Mouse (Mus musculus) midbrain, embryonic 14.5 days (tissue): ENCODE measurements around the gene Shisa9. TPM values are rescaled to one million over a fixed set of nuclear protein-coding genes. Genes with fewer than 3 reads are reported as not detected.

ENCODE experiments used
- ATAC-seq: fragments of 200-750 bp; cut with Nextera tagmentation; 2 replicates; pipeline ENCODE4 v1.8.0; 2017; ENCODE audit warnings: moderate number of reproducible peaks, moderate library complexity; ENCODE audit not compliant: low FRiP score, low TSS enrichment
- DNase-seq: peaks from one replicate; pipeline ENCODE4 v3.0.0-alpha.2; 2015
- H3K27ac ChIP-seq: fragments of 300-500 bp; sonication (generic); replicated peaks from 2 replicates; pipeline ENCODE4 v1.5.1; 2014; ENCODE audit warnings: mild to moderate bottlenecking, low read depth, low read length, moderate library complexity
- H3K27me3 ChIP-seq: fragments of 300-500 bp; sonication (generic); 2 replicates; pipeline ENCODE4 v1.6.1; 2014; ENCODE audit warnings: low read length, control low read depth, mixed read lengths; ENCODE audit not compliant: control insufficient read depth, insufficient read depth
- H3K36me3 ChIP-seq: fragments of 300-500 bp; sonication (generic); 2 replicates; pipeline ENCODE4 v1.6.1; 2014; ENCODE audit warnings: low read length, control low read depth; ENCODE audit not compliant: control insufficient read depth, insufficient read depth
- H3K4me1 ChIP-seq: fragments of 300-500 bp; sonication (generic); 2 replicates; pipeline ENCODE4 v1.6.1; 2014; ENCODE audit warnings: mild to moderate bottlenecking, antibody characterized with exemption, low read length, control low read depth; ENCODE audit not compliant: control insufficient read depth, insufficient read depth
- H3K4me2 ChIP-seq: fragments of 300-500 bp; sonication (generic); 2 replicates; pipeline ENCODE4 v1.6.1; 2014; ENCODE audit warnings: mild to moderate bottlenecking, low read length, moderate library complexity
- H3K4me3 ChIP-seq: fragments of 300-500 bp; sonication (generic); replicated peaks from 2 replicates; pipeline ENCODE4 v1.5.1; 2014; ENCODE audit warnings: low read depth, low read length
- H3K9ac ChIP-seq: fragments of 300-500 bp; sonication (generic); replicated peaks from 2 replicates; pipeline ENCODE4 v1.6.1; 2014; ENCODE audit warnings: mild to moderate bottlenecking, low read length, moderate library complexity
- H3K9me3 ChIP-seq: fragments of 300-500 bp; sonication (generic); 2 replicates; pipeline ENCODE4 v1.6.1; 2016; ENCODE audit warnings: low read length, control low read depth, mixed read lengths; ENCODE audit not compliant: control insufficient read depth
- WGBS: fragments of 180-500 bp; shearing (Covaris S2); extraction: QIAGEN DNeasy Blood & Tissue Kit; methylation state at CpG from one replicate; pipeline ENCODE4 v1.1.7; 2014; 5-methylcytosine and 5-hydroxymethylcytosine counted together
- polyA plus RNA-seq: library from polyadenylated mRNA; unstranded; fragments of >200 nt; fragmentation: Nextera tagmentation; extraction: Ambion mirVana; gene quantifications from 2 replicates; pipeline ENCODE4 v1.2.1, GENCODE M21; 2014

Gene Shisa9
- polyA plus RNA-seq, 1 experiment from 2014 or later: 11.3 TPM

- Histone ChIP-seq H3K4me2 (peak overlapping the region; percentile 95), H3K4me1 (peaks cover 12% of the 10 kb centered on the region; the same call in 1 of the 2 replicates), H3K36me3 (no peaks in the 10 kb centered on the region), H3K27ac (no peak overlapping the region), H3K9ac (peak overlapping the region; percentile 64), H3K27me3 (peaks cover 41% of the 10 kb centered on the region), H3K9me3 (no peaks in the 10 kb centered on the region), H3K4me3 (peak overlapping the region; percentile 58)
- under 1% methylated on average over 25 of the region's 25 CpGs for WGBS
- DNase-seq: peak; percentile 56
- no peak for ATAC-seq
Observed at GRCm38 (mm10) chr16:11983106-11983615, 752 bp upstream of the Shisa9 start.

- peak overlapping the region; percentile 95 for H3K4me2 ChIP-seq
- H3K9me3 ChIP-seq: no peaks in the 10 kb centered on the region
- H3K4me3 ChIP-seq: peak overlapping the region; percentile 58
- peak overlapping the region; percentile 55; the same call in 1 of the 2 replicates for H3K27ac ChIP-seq
- peak overlapping the region; percentile 64 for H3K9ac ChIP-seq
- ATAC-seq (peak; percentile 72), DNase-seq (peak; percentile 75)
- H3K4me1 ChIP-seq: peaks cover 12% of the 10 kb centered on the region; the same call in 1 of the 2 replicates
- 1% methylated on average over 69 of the region's 76 CpGs for WGBS
- H3K36me3 ChIP-seq: no peaks in the 10 kb centered on the region
- peaks cover 41% of the 10 kb centered on the region for H3K27me3 ChIP-seq
Observed at GRCm38 (mm10) chr16:11984271-11984791, 418 bp downstream of the Shisa9 start.

- ATAC-seq (no peak), DNase-seq (no peak)
- peaks cover 12% of the 10 kb centered on the region; the same call in 1 of the 2 replicates for H3K4me1 ChIP-seq
- 62% methylated on average over 4 of the region's 4 CpGs for WGBS
- H3K27ac ChIP-seq: no peak overlapping the region
- no peaks in the 10 kb centered on the region for H3K9me3 ChIP-seq
- H3K36me3 ChIP-seq: no peaks in the 10 kb centered on the region
- no peak overlapping the region for H3K4me3 ChIP-seq
- H3K4me2 ChIP-seq: peak overlapping the region; percentile 95
- H3K9ac ChIP-seq: no peak overlapping the region
- peaks cover 39% of the 10 kb centered on the region for H3K27me3 ChIP-seq
Observed at GRCm38 (mm10) chr16:11987056-11987455, 3.1 kb downstream of the Shisa9 start.

GRCm38 (mm10) chr16:12005177-12005576 lies 21.3 kb downstream of the Shisa9 start:
- DNase-seq (no peak), ATAC-seq (no peak)
- H3K36me3 ChIP-seq: no peaks in the 10 kb centered on the region
- no peak overlapping the region for H3K9ac ChIP-seq
- H3K4me3 ChIP-seq: no peak overlapping the region
- no peak overlapping the region for H3K4me2 ChIP-seq
- no peaks in the 10 kb centered on the region for H3K4me1 ChIP-seq
- no peaks in the 10 kb centered on the region for H3K27me3 ChIP-seq
- no peaks in the 10 kb centered on the region for H3K9me3 ChIP-seq
- H3K27ac ChIP-seq: no peak overlapping the region
- 84% methylated on average over 2 of the region's 2 CpGs for WGBS

GRCm38 (mm10) chr16:12010136-12010535 lies 26.2 kb downstream of the Shisa9 start:
- H3K36me3 ChIP-seq: no peaks in the 10 kb centered on the region
- ATAC-seq: no peak
- DNase-seq: no peak
- no peaks in the 10 kb centered on the region for H3K9me3 ChIP-seq
- H3K4me1 ChIP-seq: no peaks in the 10 kb centered on the region
- WGBS: 90% methylated on average over 3 of the region's 3 CpGs
- H3K4me2 ChIP-seq: no peak overlapping the region
- H3K9ac ChIP-seq: no peak overlapping the region
- H3K4me3 ChIP-seq: no peak overlapping the region
- H3K27me3 ChIP-seq: no peaks in the 10 kb centered on the region
- H3K27ac ChIP-seq: no peak overlapping the region

GRCm38 (mm10) chr16:12012747-12013146 lies 28.8 kb downstream of the Shisa9 start:
- H3K4me1 ChIP-seq: no peaks in the 10 kb centered on the region
- 94% methylated on average over 2 of the region's 2 CpGs for WGBS
- DNase-seq: no peak

GRCm38 (mm10) chr16:12014523-12014922 lies 30.6 kb downstream of the Shisa9 start:
- H3K27me3 ChIP-seq: no peaks in the 10 kb centered on the region
- H3K9me3 ChIP-seq: no peaks in the 10 kb centered on the region
- no peak for DNase-seq
- no peaks in the 10 kb centered on the region for H3K36me3 ChIP-seq
- ATAC-seq: no peak
- 50% methylated on average over 4 of the region's 4 CpGs for WGBS
- no peak overlapping the region for H3K4me3 ChIP-seq
- H3K27ac ChIP-seq: no peak overlapping the region
- no peaks in the 10 kb centered on the region for H3K4me1 ChIP-seq
- H3K9ac ChIP-seq: no peak overlapping the region
- H3K4me2 ChIP-seq: no peak overlapping the region

More at GRCm38 (mm10) chr16:12012747-12013146, 28.8 kb downstream of the Shisa9 start:
- ATAC-seq: no peak
- Histone ChIP-seq H3K9me3 (no peaks in the 10 kb centered on the region), H3K27ac (no peak overlapping the region), H3K9ac (no peak overlapping the region), H3K4me2 (no peak overlapping the region), H3K36me3 (no peaks in the 10 kb centered on the region), H3K4me3 (no peak overlapping the region), H3K27me3 (no peaks in the 10 kb centered on the region)

GRCm38 (mm10) chr16:12017921-12018618 lies 34.2 kb downstream of the Shisa9 start:
- Histone ChIP-seq H3K4me2 (no peak overlapping the region), H3K4me3 (no peak overlapping the region), H3K36me3 (no peaks in the 10 kb centered on the region), H3K4me1 (no peaks in the 10 kb centered on the region), H3K9ac (no peak overlapping the region), H3K9me3 (no peaks in the 10 kb centered on the region), H3K27ac (no peak overlapping the region), H3K27me3 (no peaks in the 10 kb centered on the region)
- DNase-seq (no peak), ATAC-seq (no peak)
- WGBS: 87% methylated on average over 4 of the region's 4 CpGs
